Mouse (Mus musculus): ENCODE results near the gene Hspb7.

Gene Hspb7

GRCm38 (mm10) chr4:141420886-141421285, 307 bp downstream of the Hspb7 start:
- DNase-seq = no peak

- no peak for DNase-seq
Measured at GRCm38 (mm10) chr4:141421423-141421822, 844 bp downstream of the Hspb7 start.

GRCm38 (mm10) chr4:141422841-141423240, 2.3 kb downstream of the Hspb7 start:
- DNase-seq = no peak

GRCm38 (mm10) chr4:141423288-141423687, 2.7 kb downstream of the Hspb7 start:
- no peak for DNase-seq

- DNase-seq = no peak
Measured at GRCm38 (mm10) chr4:141423691-141424431, 3.3 kb downstream of the Hspb7 start.

GRCm38 (mm10) chr4:141425484-141426479, 5.2 kb downstream of the Hspb7 start:
- peak; percentile 68 to 73 for DNase-seq

GRCm38 (mm10) chr4:141426796-141427745, 6.5 kb downstream of the Hspb7 start:
- no peak for DNase-seq

GRCm38 (mm10) chr4:141427921-141428320, 7.3 kb downstream of the Hspb7 start:
- DNase-seq = no peak

- no peak for DNase-seq
Measured at GRCm38 (mm10) chr4:141429381-141429780, 8.8 kb downstream of the Hspb7 start.

- DNase-seq = peak in 1 of 2 experiments; percentile 28
Measured at GRCm38 (mm10) chr4:141429847-141430246, 9.3 kb downstream of the Hspb7 start.

GRCm38 (mm10) chr4:141430997-141431396, 10.4 kb downstream of the Hspb7 start:
- peak; percentile 84 to 85 for DNase-seq

- DNase-seq = no peak
Measured at GRCm38 (mm10) chr4:141432666-141433065, 12.1 kb downstream of the Hspb7 start.

- DNase-seq = no peak
Measured at GRCm38 (mm10) chr4:141433191-141433590, 12.6 kb downstream of the Hspb7 start.

- DNase-seq = no peak
Measured at GRCm38 (mm10) chr4:141435974-141436373, 15.4 kb downstream of the Hspb7 start, which contains the start of gene Srarp. TSS of gene Srarp (minus strand) at chr4:141436105.

GRCm38 (mm10) chr4:141439083-141439803, 18.7 kb downstream of the Hspb7 start:
- DNase-seq = no peak

- DNase-seq = no peak
Measured at GRCm38 (mm10) chr4:141440877-141441276, 20.3 kb downstream of the Hspb7 start.

GRCm38 (mm10) chr4:141443641-141444429, 23.3 kb downstream of the Hspb7 start:
- no peak for DNase-seq

- DNase-seq = peak; percentile 92 to 94
Measured at GRCm38 (mm10) chr4:141444451-141445327, 24.1 kb downstream of the Hspb7 start, which contains the start of gene Zbtb17. TSS of gene Zbtb17 (plus strand) at chr4:141444654.

GRCm38 (mm10) chr4:141445328-141445720, 24.7 kb downstream of the Hspb7 start:
- DNase-seq = peak in 1 of 2 experiments; percentile 23

GRCm38 (mm10) chr4:141446211-141446610, 25.6 kb downstream of the Hspb7 start:
- DNase-seq = no peak

All from B cell, adult 2 months (primary cell).